Mouse (Mus musculus) small intestine, adult 2 months (tissue): ENCODE data around the gene Cog4. TPM values are rescaled to one million over a fixed set of nuclear protein-coding genes. Genes with fewer than 3 reads are reported as not detected.

Source experiments
- H3K27ac ChIP-seq: fragments of 200-500 bp; 2 replicates; pipeline ENCODE4 v1.5.1; 2012; ENCODE audit warnings: low read depth, low read length, control low read depth, inconsistent platforms; ENCODE audit not compliant: insufficient read depth
- H3K27me3 ChIP-seq: fragments of 200-500 bp; 2 replicates; pipeline ENCODE4 v1.6.1; 2012; ENCODE audit warnings: mild to moderate bottlenecking, moderate library complexity, low read length, inconsistent platforms; ENCODE audit not compliant: control insufficient read depth, insufficient read depth
- H3K36me3 ChIP-seq: fragments of 200-500 bp; 2 replicates; pipeline ENCODE4 v1.6.1; 2012; ENCODE audit warnings: mild to moderate bottlenecking, low read length, control low read depth, inconsistent platforms; ENCODE audit not compliant: control insufficient read depth, insufficient read depth
- H3K4me1 ChIP-seq: fragments of 200-500 bp; 2 replicates; pipeline ENCODE4 v1.6.1; 2012; ENCODE audit warnings: low read length, inconsistent platforms, mixed read lengths; ENCODE audit not compliant: control insufficient read depth, insufficient read depth, insufficient read length
- H3K4me3 ChIP-seq: fragments of 200-500 bp; 2 replicates; pipeline ENCODE4 v1.5.1; 2012; ENCODE audit warnings: low read depth, mild to moderate bottlenecking, control low read depth, inconsistent platforms, low read length, moderate library complexity
- CTCF ChIP-seq: fragments of 200-500 bp; IDR thresholded peaks from 2 replicates; pipeline ENCODE4 v1.5.1; 2012; ENCODE audit warnings: low read depth, mild to moderate bottlenecking, control low read depth, inconsistent platforms, low read length, moderate library complexity, mixed read lengths; ENCODE audit not compliant: insufficient replicate concordance, insufficient read length; ENCODE audit errors: extremely low read depth
- POLR2A ChIP-seq: fragments of 200-500 bp; IDR thresholded peaks from 2 replicates; pipeline ENCODE4 v1.6.1; 2012; ENCODE audit warnings: low read depth, mild to moderate bottlenecking, control low read depth, inconsistent platforms, low read length, moderate library complexity
- WGBS: fragments of 180-500 bp; shearing (Covaris S2); methylation state at CpG from one replicate; pipeline ENCODE4 v1.1.7; 2018; 5-methylcytosine and 5-hydroxymethylcytosine counted together
- polyA plus RNA-seq: library from polyadenylated mRNA; depleted of rRNA; stranded (reverse); fragments of >200 nt; gene quantifications from 2 replicates; pipeline ENCODE4 v1.2.3, GENCODE M21; 2012

The Cog4 gene
- polyA plus RNA-seq, 1 experiment, result 21.6 TPM

GRCm38 (mm10) chr8:110917415-110917814, 71.0 kb downstream of the Cog4 start:
- TF ChIP-seq POLR2A (no peak), CTCF (no peak)

GRCm38 (mm10) chr8:110918027-110918426, 71.6 kb downstream of the Cog4 start:
- Histone ChIP-seq H3K4me1 (peaks cover 3% of the 10 kb centered on the region; the same call in 1 of the 2 replicates), H3K27ac (no peak overlapping the region), H3K27me3 (no peaks in the 10 kb centered on the region), H3K36me3 (no peaks in the 10 kb centered on the region), H3K4me3 (no peak overlapping the region)
- WGBS, result 77% methylated on average over 11 of the region's 11 CpGs
- TF ChIP-seq POLR2A (no peak), CTCF (no peak)

More at GRCm38 (mm10) chr8:110917415-110917814, 71.0 kb downstream of the Cog4 start:
- 30% methylated on average over 2 of the region's 2 CpGs for WGBS
- Histone ChIP-seq H3K36me3 (no peaks in the 10 kb centered on the region), H3K27me3 (no peaks in the 10 kb centered on the region), H3K27ac (no peak overlapping the region), H3K4me1 (peaks cover 3% of the 10 kb centered on the region; the same call in 1 of the 2 replicates), H3K4me3 (no peak overlapping the region)

GRCm38 (mm10) chr8:110918460-110918859, 72.1 kb downstream of the Cog4 start:
- Histone ChIP-seq H3K27ac (no peak overlapping the region), H3K36me3 (no peaks in the 10 kb centered on the region), H3K27me3 (no peaks in the 10 kb centered on the region), H3K4me3 (no peak overlapping the region), H3K4me1 (peaks cover 3% of the 10 kb centered on the region; the same call in 1 of the 2 replicates)
- no peak for TF ChIP-seq POLR2A
- TF ChIP-seq CTCF, result no peak
- WGBS, result 52% methylated on average over 8 of the region's 8 CpGs

- Histone ChIP-seq H3K27ac (no peak within 1 kb of the TSS), H3K4me1 (peaks cover 3% of the 10 kb centered on the region; the same call in 1 of the 2 replicates), H3K36me3 (no peaks in the 10 kb centered on the region), H3K27me3 (no peaks in the 10 kb centered on the region), H3K4me3 (peak within 1 kb of the TSS; percentile 64)
- TF ChIP-seq POLR2A (no peak), CTCF (no peak)
- 2% methylated on average over 29 of the region's 36 CpGs for WGBS
Measured at GRCm38 (mm10) chr8:110919341-110920031, 73.1 kb downstream of the Cog4 start, which contains the start of gene St3gal2. St3gal2 (plus strand) TSS chr8:110919922.

GRCm38 (mm10) chr8:110920032-110920772, 73.8 kb downstream of the Cog4 start:
- 11% methylated on average over 37 of the region's 37 CpGs for WGBS
- H3K36me3 ChIP-seq, result no peaks in the 10 kb centered on the region
- H3K4me1 ChIP-seq, result peaks cover 3% of the 10 kb centered on the region; the same call in 1 of the 2 replicates
- no peak overlapping the region for H3K27ac ChIP-seq
- peak overlapping the region; percentile 64 for H3K4me3 ChIP-seq
- no peaks in the 10 kb centered on the region for H3K27me3 ChIP-seq
- TF ChIP-seq CTCF (no peak), POLR2A (no peak)

- Histone ChIP-seq H3K4me3 (peak overlapping the region; percentile 64; the same call in 1 of the 2 replicates), H3K27ac (no peak overlapping the region), H3K36me3 (no peaks in the 10 kb centered on the region), H3K4me1 (peaks cover 3% of the 10 kb centered on the region; the same call in 1 of the 2 replicates), H3K27me3 (no peaks in the 10 kb centered on the region)
- WGBS, result 60% methylated on average over 3 of the region's 3 CpGs
- TF ChIP-seq CTCF, result no peak
- TF ChIP-seq POLR2A, result no peak
Measured at GRCm38 (mm10) chr8:110920773-110921277, 74.4 kb downstream of the Cog4 start.
